Mouse (Mus musculus) embryonic facial prominence, embryonic 12.5 days (tissue): ENCODE data around the gene Rsph14. TPM values are rescaled to one million over a fixed set of nuclear protein-coding genes. Genes with fewer than 3 reads are reported as not detected.
A peak's percentile ranks its signal among the peaks of the same experiment; 100 is the strongest.

ENCODE experiments used
- ATAC-seq: fragments of 200-750 bp; cut with Nextera tagmentation; 2 replicates; pipeline ENCODE4 v1.8.0; 2017; ENCODE audit not compliant: insufficient number of reproducible peaks, insufficient read depth, low FRiP score, low TSS enrichment
- H3K27ac ChIP-seq: fragments of 300-500 bp; sonication (generic); 2 replicates; pipeline ENCODE4 v1.5.1; 2016; ENCODE audit warnings: mild to moderate bottlenecking
- H3K27me3 ChIP-seq: fragments of 300-500 bp; sonication (generic); 2 replicates; pipeline ENCODE4 v1.6.1; 2016; ENCODE audit warnings: mild to moderate bottlenecking, moderate library complexity
- H3K36me3 ChIP-seq: fragments of 300-500 bp; sonication (generic); 2 replicates; pipeline ENCODE4 v1.6.1; 2016; ENCODE audit warnings: mild to moderate bottlenecking
- H3K4me1 ChIP-seq: fragments of 300-500 bp; sonication (generic); 2 replicates; pipeline ENCODE4 v1.6.1; 2016
- H3K4me2 ChIP-seq: fragments of 300-500 bp; sonication (generic); replicated peaks from 2 replicates; pipeline ENCODE4 v1.6.1; 2016; ENCODE audit warnings: mild to moderate bottlenecking, moderate library complexity
- H3K4me3 ChIP-seq: fragments of 300-500 bp; sonication (generic); 2 replicates; pipeline ENCODE4 v1.5.1; 2016; ENCODE audit warnings: mild to moderate bottlenecking
- H3K9ac ChIP-seq: fragments of 300-500 bp; sonication (generic); 2 replicates; pipeline ENCODE4 v1.6.1; 2016; ENCODE audit warnings: mild to moderate bottlenecking, moderate library complexity
- H3K9me3 ChIP-seq: fragments of 300-500 bp; sonication (generic); 2 replicates; pipeline ENCODE4 v1.6.1; 2016; ENCODE audit warnings: mild to moderate bottlenecking, moderate library complexity
- WGBS: fragments of 180-500 bp; shearing (Covaris S2); methylation state at CpG from one replicate; pipeline ENCODE4 v1.1.7; 2016; 5-methylcytosine and 5-hydroxymethylcytosine counted together
- polyA plus RNA-seq: library from polyadenylated mRNA; unstranded; fragments of >200 nt; fragmentation: Nextera tagmentation; extraction: Ambion mirVana; gene quantifications from 2 replicates; pipeline ENCODE4 v1.2.1, GENCODE M21; 2016

Rsph14 gene
- polyA plus RNA-seq, 1 experiment from 2014 or later = not detected

DNA sequence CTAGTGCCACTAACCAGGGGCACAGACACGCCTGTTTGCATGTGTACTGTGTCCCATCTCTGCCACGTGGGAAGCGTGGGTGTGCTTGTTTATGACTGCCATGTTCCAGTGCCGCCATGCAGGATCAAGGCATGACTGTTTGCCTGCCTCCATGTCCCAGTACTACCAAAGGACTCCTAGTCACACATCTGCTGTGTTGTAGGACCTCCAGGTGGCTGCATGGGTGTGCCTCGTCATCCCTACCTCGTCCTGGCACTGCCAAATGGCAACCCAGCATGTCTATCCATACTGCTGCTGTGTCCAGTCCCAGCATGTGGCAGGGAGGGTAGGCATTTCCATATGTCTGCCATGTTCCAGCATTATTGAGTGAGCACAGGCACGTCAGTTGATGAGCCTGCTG, 104.1 kb downstream of the Rsph14 start:
- no peak overlapping the region for H3K4me2 ChIP-seq
- peaks cover 4% of the 10 kb centered on the region for H3K4me1 ChIP-seq
- H3K9ac ChIP-seq = no peak overlapping the region
- H3K9me3 ChIP-seq = no peaks in the 10 kb centered on the region
- ATAC-seq = no peak
- no peaks in the 10 kb centered on the region for H3K36me3 ChIP-seq
- no peaks in the 10 kb centered on the region for H3K27me3 ChIP-seq
- 84% methylated on average over 7 of the region's 7 CpGs for WGBS
- H3K27ac ChIP-seq = no peak overlapping the region
- no peak overlapping the region for H3K4me3 ChIP-seq

DNA sequence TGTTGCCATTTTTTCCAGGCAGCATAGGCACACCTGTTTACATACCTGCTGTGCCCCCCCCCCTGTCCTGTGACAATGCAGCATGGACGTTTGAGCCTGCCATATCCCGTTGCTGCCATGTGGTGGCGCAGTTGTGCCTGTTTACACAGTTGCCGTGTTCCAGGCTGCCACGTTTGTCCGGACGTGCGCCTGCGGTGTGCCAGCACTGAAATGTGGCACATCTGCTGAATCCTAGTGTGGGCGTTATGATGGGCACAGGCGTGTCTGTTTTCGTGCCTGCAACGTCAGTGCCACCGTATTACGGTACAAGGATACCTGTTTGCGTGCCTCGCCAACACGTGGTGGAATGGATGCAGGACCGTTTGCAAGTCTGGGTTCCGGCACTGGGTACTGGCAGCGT, 107.1 kb downstream of the Rsph14 start:
- ATAC-seq = no peak
- Histone ChIP-seq H3K9me3 (no peaks in the 10 kb centered on the region), H3K27ac (no peak overlapping the region), H3K4me2 (peak overlapping the region; percentile 44), H3K36me3 (no peaks in the 10 kb centered on the region), H3K4me3 (no peak overlapping the region), H3K9ac (no peak overlapping the region), H3K27me3 (no peaks in the 10 kb centered on the region), H3K4me1 (peaks cover 4% of the 10 kb centered on the region)
- WGBS = 18% methylated on average over 21 of the region's 21 CpGs

DNA sequence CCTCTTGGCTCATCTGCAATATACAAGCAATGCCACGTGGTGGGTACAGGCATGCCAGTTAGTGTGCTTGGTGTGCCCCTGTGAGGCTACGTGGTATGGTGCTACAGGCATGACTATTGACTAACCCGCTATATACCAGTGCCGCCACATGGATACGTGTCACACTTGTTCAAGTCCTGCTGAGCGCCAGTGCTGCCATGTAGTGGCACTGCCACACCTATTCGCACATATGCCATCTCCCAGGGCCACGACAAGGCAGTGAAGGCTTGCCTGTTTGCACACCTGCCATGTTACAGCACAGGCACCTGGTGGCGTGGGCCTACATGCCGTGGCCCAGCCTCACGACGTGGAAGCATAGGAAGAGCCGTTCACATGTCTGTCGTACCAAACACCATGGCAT, 108.1 kb downstream of the Rsph14 start:
- Histone ChIP-seq H3K9me3 (no peaks in the 10 kb centered on the region), H3K36me3 (no peaks in the 10 kb centered on the region), H3K4me3 (no peak overlapping the region), H3K9ac (no peak overlapping the region), H3K4me2 (no peak overlapping the region), H3K4me1 (peaks cover 4% of the 10 kb centered on the region), H3K27me3 (no peaks in the 10 kb centered on the region), H3K27ac (no peak overlapping the region)
- no peak for ATAC-seq
- 89% methylated on average over 14 of the region's 14 CpGs for WGBS

DNA sequence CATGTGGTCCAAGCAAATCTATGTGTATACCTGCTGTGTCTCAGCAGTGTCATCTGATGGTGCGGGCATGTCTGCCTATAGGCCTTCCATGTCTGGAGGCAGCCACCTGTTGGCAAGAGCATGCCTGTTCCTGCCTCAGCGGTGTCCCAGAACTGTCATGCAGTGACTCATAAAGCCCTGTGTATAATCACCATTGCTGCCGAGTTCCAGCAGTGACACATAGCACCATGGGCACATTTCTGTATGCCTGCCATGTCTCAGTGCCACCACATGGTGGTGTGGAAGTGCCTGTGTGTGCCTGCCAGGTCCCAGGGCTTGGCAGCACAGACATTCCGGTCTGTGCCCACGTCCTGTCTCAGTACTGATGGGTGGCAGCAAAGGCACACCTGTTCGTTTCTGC, 109.6 kb downstream of the Rsph14 start:
- whole genome bisulfite sequencing = 69% methylated on average over 6 of the region's 6 CpGs
- peaks cover 4% of the 10 kb centered on the region for H3K4me1 ChIP-seq
- no peaks in the 10 kb centered on the region for H3K27me3 ChIP-seq
- H3K36me3 ChIP-seq = no peaks in the 10 kb centered on the region
- no peak overlapping the region for H3K9ac ChIP-seq
- ATAC-seq = no peak
- H3K4me3 ChIP-seq = no peak overlapping the region
- no peak overlapping the region for H3K27ac ChIP-seq
- no peak overlapping the region for H3K4me2 ChIP-seq
- no peaks in the 10 kb centered on the region for H3K9me3 ChIP-seq

DNA sequence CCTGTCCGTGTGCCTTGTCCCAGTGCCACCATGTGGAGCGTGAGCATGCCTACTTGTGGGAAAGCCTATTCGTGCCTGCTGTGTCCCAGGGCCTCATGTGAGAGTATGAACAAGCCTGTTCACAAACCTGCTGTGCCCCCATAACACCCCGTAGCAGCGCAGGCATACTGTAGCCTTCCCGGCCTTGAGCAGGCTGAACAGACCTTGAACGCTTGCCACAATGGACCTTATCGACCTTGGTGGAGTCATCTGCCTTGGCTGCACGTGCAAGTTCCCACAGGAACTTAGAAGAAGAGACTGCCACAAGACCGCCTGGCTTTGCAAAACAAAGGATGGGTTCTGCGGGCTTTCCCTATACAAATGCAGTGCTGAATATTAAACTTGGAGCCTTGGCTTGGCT, 110.8 kb downstream of the Rsph14 start:
- no peak overlapping the region for H3K9ac ChIP-seq
- no peak overlapping the region for H3K4me3 ChIP-seq
- peaks cover 4% of the 10 kb centered on the region for H3K4me1 ChIP-seq
- H3K36me3 ChIP-seq = no peaks in the 10 kb centered on the region
- ATAC-seq = no peak
- no peak overlapping the region for H3K27ac ChIP-seq
- no peaks in the 10 kb centered on the region for H3K27me3 ChIP-seq
- WGBS = 85% methylated on average over 11 of the region's 11 CpGs
- no peak overlapping the region for H3K4me2 ChIP-seq
- H3K9me3 ChIP-seq = no peaks in the 10 kb centered on the region

DNA sequence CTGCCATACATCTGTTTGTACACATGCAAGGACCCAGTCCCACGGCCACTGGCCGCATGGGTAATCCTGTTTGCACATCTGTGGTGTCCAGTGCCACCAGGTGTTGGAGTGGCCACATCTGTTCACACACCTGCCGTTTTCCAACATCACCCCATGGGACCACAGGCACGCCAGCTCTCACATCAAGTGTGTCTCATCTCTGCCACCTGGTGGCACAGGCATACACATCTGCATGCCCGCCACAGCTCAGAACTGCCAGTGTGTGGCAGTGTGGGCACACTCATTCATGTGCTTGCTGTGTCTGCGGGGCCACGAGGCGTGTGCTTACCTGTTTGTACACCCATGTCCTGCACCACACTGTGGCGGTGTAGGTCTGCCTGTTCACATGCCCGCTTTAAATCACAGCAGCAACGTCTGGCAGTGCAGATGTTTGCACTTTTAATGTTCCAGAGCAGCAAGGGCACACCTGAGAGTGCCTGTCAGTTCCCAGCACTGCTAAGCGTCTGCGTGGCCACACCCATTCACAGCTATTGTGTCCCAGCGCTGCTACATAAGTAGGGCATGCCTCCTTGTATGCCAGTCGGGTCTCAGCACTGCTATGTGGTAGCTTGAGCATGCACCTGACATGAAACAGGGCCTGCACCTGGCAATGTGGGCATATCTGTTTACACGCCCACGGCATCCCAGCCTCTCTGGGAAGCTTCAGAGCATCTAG, 111.4 kb downstream of the Rsph14 start:
- Histone ChIP-seq H3K9me3 (no peaks in the 10 kb centered on the region), H3K36me3 (no peaks in the 10 kb centered on the region), H3K4me2 (no peak overlapping the region), H3K27me3 (no peaks in the 10 kb centered on the region), H3K27ac (no peak overlapping the region), H3K4me1 (peaks cover 4% of the 10 kb centered on the region), H3K4me3 (no peak overlapping the region), H3K9ac (no peak overlapping the region)
- no peak for ATAC-seq
- 47% methylated on average over 17 of the region's 17 CpGs for WGBS

DNA sequence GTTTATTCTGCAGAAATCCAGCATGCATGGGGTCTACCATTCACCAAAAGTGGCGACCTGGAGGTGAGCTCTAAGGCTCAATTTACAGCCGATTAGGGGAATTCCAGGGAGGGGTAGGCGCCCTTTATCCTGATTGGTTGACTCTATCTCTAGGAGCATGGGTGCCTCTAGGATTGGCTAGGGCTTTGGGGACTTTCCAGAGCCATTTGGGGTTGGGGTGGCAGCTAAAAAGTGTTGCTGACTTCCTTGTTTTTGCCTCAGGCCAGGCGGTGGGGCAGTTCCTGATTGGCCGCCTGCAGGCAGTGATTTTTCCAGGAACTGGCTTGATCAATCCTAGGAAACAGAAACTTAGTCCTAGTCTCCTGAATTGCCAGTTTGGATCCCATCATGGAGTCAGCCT, 113.1 kb downstream of the Rsph14 start:
- ATAC-seq = no peak
- 33% methylated on average over 5 of the region's 5 CpGs for WGBS
- no peaks in the 10 kb centered on the region for H3K4me1 ChIP-seq

DNA sequence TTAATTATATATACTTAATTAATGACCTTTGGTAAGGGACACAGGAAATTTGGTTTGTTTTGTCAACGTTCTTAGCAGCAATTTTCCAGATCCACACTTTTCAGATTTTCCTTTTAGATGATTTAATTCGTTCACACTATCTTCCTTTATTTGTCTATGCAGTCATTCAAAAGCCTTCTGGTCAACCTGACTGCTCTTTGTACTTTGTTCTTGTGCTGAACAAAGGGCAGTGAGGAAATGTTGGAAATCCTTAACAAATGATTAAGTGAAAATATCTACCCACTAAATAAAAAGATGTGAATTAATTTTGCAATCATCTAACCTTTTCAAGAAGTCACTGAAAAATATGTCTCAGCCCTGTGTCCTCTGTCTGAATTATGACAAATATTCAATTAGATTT, 124.0 kb downstream of the Rsph14 start:
- H3K9me3 ChIP-seq = no peaks in the 10 kb centered on the region
- H3K4me1 ChIP-seq = no peaks in the 10 kb centered on the region
- 71% methylated on average over 2 of the region's 2 CpGs for WGBS
- H3K4me3 ChIP-seq = no peak overlapping the region
- no peaks in the 10 kb centered on the region for H3K36me3 ChIP-seq
- no peak overlapping the region for H3K4me2 ChIP-seq
- no peak for ATAC-seq
- H3K27me3 ChIP-seq = no peaks in the 10 kb centered on the region
- H3K27ac ChIP-seq = no peak overlapping the region
- no peak overlapping the region for H3K9ac ChIP-seq

More for the DNA sequence above, 113.1 kb downstream of the Rsph14 start:
- Histone ChIP-seq H3K9me3 (no peaks in the 10 kb centered on the region), H3K27me3 (no peaks in the 10 kb centered on the region), H3K36me3 (no peaks in the 10 kb centered on the region), H3K27ac (no peak overlapping the region), H3K4me2 (no peak overlapping the region), H3K4me3 (no peak overlapping the region), H3K9ac (no peak overlapping the region)

Other genes with a start within 250 kb of the Rsph14 start
- gene Gnaz, start 65.4 kb downstream of the Rsph14 start, polyA plus RNA-seq = 5.2 and 6.0 TPM in 2 replicates
- 13.2 and 15.3 TPM in 2 replicates for gene Rab36, start 4.5 kb upstream of the Rsph14 start, polyA plus RNA-seq
- 9.0 and 10.7 TPM in 2 replicates for gene Bcr, start 28.0 kb upstream of the Rsph14 start, polyA plus RNA-seq
- gene Specc1l, start 179.5 kb upstream of the Rsph14 start, polyA plus RNA-seq = 49.9 and 52.3 TPM in 2 replicates